Mouse (Mus musculus): ENCODE measurements at regions not wholly inside any gene's neighbourhood (a gene's known extent, or its start where the extent isn't known, plus 50 kb on each side); places are given as distances from the start of the nearest gene placed in this dataset.

DNA sequence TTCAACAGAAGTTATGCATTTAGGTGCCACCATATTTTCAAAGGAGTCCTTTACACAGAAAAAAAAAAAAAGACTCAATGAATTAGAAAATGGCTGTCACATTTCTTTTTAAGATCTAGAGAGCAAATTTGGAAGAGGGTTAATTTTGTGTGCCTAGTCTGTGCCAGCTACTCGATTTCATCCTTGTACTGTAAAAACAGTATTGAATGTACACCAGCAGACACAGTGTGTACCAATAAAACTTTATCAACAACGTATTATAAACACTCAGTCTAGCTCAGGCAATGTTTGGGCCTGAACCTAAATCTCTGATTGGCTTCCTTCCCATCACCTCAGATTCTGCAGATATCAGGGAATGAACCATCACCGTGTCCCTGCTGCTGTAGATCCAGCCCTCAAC, 93.9 kb downstream of the Tomm20 start:
- Histone ChIP-seq H3K27me3 (no peaks in the 10 kb centered on the region), H3K4me3 (replicated peaks) (no peak overlapping the region), H3K4me2 (replicated peaks) (no peak overlapping the region), H3K4me1 (replicated peaks) (peaks cover 11% of the 10 kb centered on the region), H3K27ac (no peak overlapping the region), H3K36me3 (no peaks in the 10 kb centered on the region), H3K9me3 (no peaks in the 10 kb centered on the region), H3K9ac (replicated peaks) (no peak overlapping the region)
- WGBS = 94% methylated on average over 3 of the region's 3 CpGs
- no peak for ATAC-seq

DNA sequence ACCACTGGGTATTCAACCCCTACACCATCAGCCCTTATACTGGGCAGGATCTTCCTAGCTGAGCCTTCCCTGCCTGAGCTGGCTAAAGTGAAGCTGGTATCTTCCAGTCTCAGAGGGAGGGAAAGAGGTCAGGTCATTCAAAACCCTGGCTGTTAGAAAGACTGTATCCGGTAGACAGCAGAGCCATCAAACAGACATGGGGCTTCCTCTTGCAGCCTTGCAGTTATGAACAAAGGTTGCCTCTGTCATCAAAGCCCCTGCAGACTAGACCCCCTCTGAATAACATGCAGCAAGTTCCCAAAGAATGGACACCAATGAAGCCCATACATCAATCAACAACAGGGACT, 95.5 kb downstream of the Tomm20 start:
- Histone ChIP-seq H3K4me2 (replicated peaks) (no peak overlapping the region), H3K27ac (no peak overlapping the region), H3K9me3 (no peaks in the 10 kb centered on the region), H3K4me1 (replicated peaks) (peaks cover 11% of the 10 kb centered on the region), H3K27me3 (no peaks in the 10 kb centered on the region), H3K36me3 (no peaks in the 10 kb centered on the region), H3K4me3 (replicated peaks) (no peak overlapping the region), H3K9ac (replicated peaks) (no peak overlapping the region)
- 81% methylated on average over 1 of the region's 1 CpGs for WGBS
- ATAC-seq = no peak

- Histone ChIP-seq H3K9ac (replicated peaks) (no peak overlapping the region), H3K36me3 (no peaks in the 10 kb centered on the region), H3K9me3 (no peaks in the 10 kb centered on the region), H3K4me2 (replicated peaks) (no peak overlapping the region), H3K27ac (no peak overlapping the region), H3K4me3 (replicated peaks) (no peak overlapping the region), H3K4me1 (replicated peaks) (peaks cover 9% of the 10 kb centered on the region), H3K27me3 (no peaks in the 10 kb centered on the region)
- no peak for ATAC-seq
- 69% methylated on average over 9 of the region's 9 CpGs for WGBS
These were observed 96.0 kb downstream of the Tomm20 start for GRCm38 (mm10) chr8:126849411-126850188.

- no peaks in the 10 kb centered on the region for H3K36me3 ChIP-seq
- no peaks in the 10 kb centered on the region for H3K9me3 ChIP-seq
- no peak overlapping the region for H3K4me2 ChIP-seq (replicated peaks)
- no peaks in the 10 kb centered on the region for H3K27me3 ChIP-seq
- H3K4me3 ChIP-seq (replicated peaks) = no peak overlapping the region
- WGBS = 87% methylated on average over 13 of the region's 13 CpGs
- no peak overlapping the region for H3K9ac ChIP-seq (replicated peaks)
- peaks cover 3% of the 10 kb centered on the region; the same call in 1 of the 2 replicates for H3K4me1 ChIP-seq (replicated peaks)
- no peak for ATAC-seq
- H3K27ac ChIP-seq = no peak overlapping the region
These were observed 97.1 kb downstream of the Tomm20 start for GRCm38 (mm10) chr8:126848369-126849105.

- no peak overlapping the region for H3K4me2 ChIP-seq (replicated peaks)
- H3K9ac ChIP-seq (replicated peaks) = no peak overlapping the region
- H3K4me1 ChIP-seq (replicated peaks) = peaks cover 3% of the 10 kb centered on the region; the same call in 1 of the 2 replicates
- no peaks in the 10 kb centered on the region for H3K27me3 ChIP-seq
- WGBS = 82% methylated on average over 8 of the region's 8 CpGs
- no peaks in the 10 kb centered on the region for H3K9me3 ChIP-seq
- no peak for ATAC-seq
- H3K4me3 ChIP-seq (replicated peaks) = no peak overlapping the region
- H3K36me3 ChIP-seq = no peaks in the 10 kb centered on the region
- H3K27ac ChIP-seq = no peak overlapping the region
These were observed 97.8 kb downstream of the Tomm20 start for GRCm38 (mm10) chr8:126847664-126848353.

DNA sequence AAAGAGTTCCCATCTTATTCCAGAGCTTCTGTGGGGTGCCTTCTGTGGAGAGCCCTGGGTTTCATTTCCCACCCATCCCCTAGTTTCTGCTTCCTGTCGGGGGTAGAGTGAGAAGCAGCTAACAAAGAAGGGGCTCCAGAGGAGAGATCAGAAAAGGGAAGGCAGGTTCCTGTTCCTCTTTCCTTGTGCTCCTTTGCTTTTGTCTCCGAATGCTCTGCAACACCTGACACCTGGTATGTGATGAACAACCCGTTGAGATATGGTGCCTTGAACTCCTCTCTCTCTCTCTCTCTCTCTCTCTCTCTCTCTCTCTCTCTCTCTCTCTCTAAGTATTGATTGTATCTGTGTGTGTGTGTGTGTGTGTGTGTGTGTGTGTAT, 99.5 kb downstream of the Tomm20 start:
- Histone ChIP-seq H3K9ac (replicated peaks) (no peak overlapping the region), H3K36me3 (no peaks in the 10 kb centered on the region), H3K27me3 (no peaks in the 10 kb centered on the region), H3K27ac (no peak overlapping the region), H3K4me1 (replicated peaks) (peaks cover 3% of the 10 kb centered on the region; the same call in 1 of the 2 replicates), H3K9me3 (no peaks in the 10 kb centered on the region), H3K4me2 (replicated peaks) (no peak overlapping the region), H3K4me3 (replicated peaks) (no peak overlapping the region)
- WGBS = 67% methylated on average over 3 of the region's 3 CpGs
- no peak for ATAC-seq

DNA sequence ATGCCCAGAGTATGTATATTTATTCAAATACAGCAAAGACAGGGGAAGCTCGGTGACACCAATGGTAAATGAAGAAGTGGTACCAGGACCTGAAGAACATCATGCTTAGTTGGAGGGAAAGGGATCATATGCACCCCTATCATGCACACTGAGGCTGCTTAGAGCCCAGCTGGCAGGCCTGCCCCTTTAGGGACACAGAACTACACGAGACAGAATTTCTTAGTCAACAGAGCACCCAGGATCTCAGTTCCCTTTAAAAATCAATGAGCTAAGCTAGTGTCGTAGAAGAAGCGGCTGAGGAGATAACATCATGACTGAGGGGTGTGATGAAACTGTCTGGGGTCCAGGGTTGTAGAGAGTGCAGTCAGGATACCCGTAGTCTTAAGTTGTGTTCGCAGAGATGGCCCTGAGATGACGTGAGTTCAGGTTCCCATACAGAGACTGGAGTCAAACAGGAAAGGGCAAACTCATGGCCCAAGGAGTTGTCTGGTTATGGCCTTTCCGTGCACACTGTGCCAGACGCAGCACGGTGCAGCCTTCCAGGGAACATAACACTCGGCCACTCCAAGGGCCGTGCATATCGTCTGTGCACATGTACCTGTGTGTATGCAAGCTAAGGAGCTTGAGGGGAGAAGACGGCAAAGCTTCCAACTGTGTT, 100.0 kb downstream of the Tomm20 start:
- Histone ChIP-seq H3K9ac (replicated peaks) (no peak overlapping the region), H3K4me3 (replicated peaks) (no peak overlapping the region), H3K27me3 (no peaks in the 10 kb centered on the region), H3K4me2 (replicated peaks) (no peak overlapping the region), H3K27ac (no peak overlapping the region), H3K36me3 (no peaks in the 10 kb centered on the region), H3K4me1 (replicated peaks) (peaks cover 3% of the 10 kb centered on the region; the same call in 1 of the 2 replicates), H3K9me3 (no peaks in the 10 kb centered on the region)
- ATAC-seq = no peak
- 93% methylated on average over 14 of the region's 14 CpGs for WGBS

DNA sequence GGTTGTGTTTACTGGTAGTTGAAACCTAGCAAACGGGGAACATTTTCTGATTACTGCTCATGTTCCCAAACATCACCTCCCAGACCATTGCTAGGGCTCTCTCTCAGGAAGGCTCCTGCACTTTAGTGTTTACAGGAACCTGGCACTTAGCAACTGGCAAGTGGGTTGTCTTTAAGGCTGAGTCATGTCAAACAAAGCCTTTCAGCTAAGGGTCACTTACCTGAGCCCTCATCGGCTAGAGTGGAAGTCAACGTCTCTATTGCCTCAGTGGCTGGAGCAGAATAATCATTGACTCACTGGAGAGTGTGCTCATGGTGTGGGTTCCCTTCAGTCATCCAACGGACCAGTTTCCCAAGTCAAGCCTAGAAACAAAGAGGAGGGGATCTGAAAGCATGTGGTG, 101.0 kb downstream of the Tomm20 start:
- no peak overlapping the region for H3K4me2 ChIP-seq (replicated peaks)
- H3K27me3 ChIP-seq = no peaks in the 10 kb centered on the region
- no peak overlapping the region for H3K4me3 ChIP-seq (replicated peaks)
- H3K27ac ChIP-seq = no peak overlapping the region
- H3K9me3 ChIP-seq = no peaks in the 10 kb centered on the region
- H3K9ac ChIP-seq (replicated peaks) = no peak overlapping the region
- H3K36me3 ChIP-seq = no peaks in the 10 kb centered on the region
- WGBS = 81% methylated on average over 4 of the region's 4 CpGs
- ATAC-seq = no peak
- peaks cover 5% of the 10 kb centered on the region for H3K4me1 ChIP-seq (replicated peaks)

GRCm38 (mm10) chr8:126841187-126841586, 104.5 kb downstream of the Tomm20 start:
- Histone ChIP-seq H3K27ac (no peak overlapping the region), H3K4me2 (replicated peaks) (no peak overlapping the region), H3K4me1 (replicated peaks) (peaks cover 19% of the 10 kb centered on the region), H3K4me3 (replicated peaks) (no peak overlapping the region), H3K27me3 (no peaks in the 10 kb centered on the region), H3K36me3 (no peaks in the 10 kb centered on the region), H3K9ac (replicated peaks) (no peak overlapping the region), H3K9me3 (no peaks in the 10 kb centered on the region)
- ATAC-seq = no peak
- WGBS = 65% methylated on average over 7 of the region's 7 CpGs

- no peaks in the 10 kb centered on the region for H3K27me3 ChIP-seq
- H3K9ac ChIP-seq (replicated peaks) = peak overlapping the region; percentile 29
- no peak overlapping the region for H3K4me3 ChIP-seq (replicated peaks)
- peak; percentile 94 for ATAC-seq
- H3K36me3 ChIP-seq = no peaks in the 10 kb centered on the region
- peak overlapping the region; percentile 84 for H3K27ac ChIP-seq
- peak overlapping the region; percentile 33 for H3K4me2 ChIP-seq (replicated peaks)
- H3K9me3 ChIP-seq = no peaks in the 10 kb centered on the region
- H3K4me1 ChIP-seq (replicated peaks) = peaks cover 19% of the 10 kb centered on the region
- WGBS = 19% methylated on average over 5 of the region's 5 CpGs
These were observed 105.8 kb downstream of the Tomm20 start for GRCm38 (mm10) chr8:126839712-126840355.

DNA sequence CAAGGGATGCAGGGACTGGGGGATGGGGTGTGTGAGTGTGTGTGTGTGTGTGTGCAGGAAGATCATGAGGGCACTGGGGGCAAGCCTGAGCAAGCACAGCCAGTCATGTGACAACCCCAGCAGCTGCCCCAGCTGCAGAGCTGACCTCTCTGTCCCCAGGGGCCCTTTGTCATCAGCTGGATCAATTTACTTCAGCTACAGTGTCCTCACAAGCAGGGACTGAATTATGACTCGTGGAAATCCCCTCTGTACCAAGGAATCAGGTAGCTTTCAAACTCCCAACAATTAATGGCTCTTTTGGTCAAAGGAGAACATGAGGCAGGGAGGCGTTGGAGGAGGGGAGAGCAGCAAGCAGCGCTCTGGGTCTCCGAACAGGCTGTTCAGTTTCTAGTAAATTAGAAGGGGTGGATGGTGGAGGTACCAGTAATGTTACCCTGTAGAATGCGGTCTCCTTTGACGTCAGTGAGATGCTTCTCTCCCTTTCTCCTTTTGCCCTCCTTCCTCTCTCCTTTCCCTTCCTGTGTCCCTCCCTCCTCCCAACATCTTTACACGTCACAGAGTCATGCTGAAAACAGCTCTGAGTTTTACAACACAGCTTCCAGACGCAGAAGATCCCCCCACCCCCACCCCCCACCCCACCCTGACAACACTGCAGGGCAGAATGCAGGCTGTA, 106.5 kb downstream of the Tomm20 start:
- no peaks in the 10 kb centered on the region for H3K36me3 ChIP-seq
- H3K27ac ChIP-seq = peak overlapping the region; percentile 84
- peak; percentile 66 for ATAC-seq
- peak overlapping the region; percentile 10 for H3K9ac ChIP-seq (replicated peaks)
- H3K9me3 ChIP-seq = no peaks in the 10 kb centered on the region
- peak overlapping the region; percentile 33 for H3K4me2 ChIP-seq (replicated peaks)
- 8% methylated on average over 8 of the region's 8 CpGs for WGBS
- no peaks in the 10 kb centered on the region for H3K27me3 ChIP-seq
- H3K4me1 ChIP-seq (replicated peaks) = peaks cover 19% of the 10 kb centered on the region
- no peak overlapping the region for H3K4me3 ChIP-seq (replicated peaks)

Measured in midbrain, embryonic 13.5 days (tissue).